Mouse (Mus musculus) adrenal gland, adult 2 months (tissue): Measurements from ENCODE around the gene Kcnip3. TPM values are rescaled to one million over a fixed set of nuclear protein-coding genes. Genes with fewer than 3 reads are reported as not detected.

Experiments
- DNase-seq: peaks from one replicate; pipeline ENCODE4 v3.0.0; 2021
- long read RNA-seq: library from polyadenylated mRNA; stranded (forward); transcript quantifications from one replicate; pipeline ENCODE4 v2.0.0, GENCODE M21; 2021
- polyA plus RNA-seq: library from polyadenylated mRNA; depleted of rRNA; stranded (reverse); fragments of >200 nt; gene quantifications from 2 replicates; pipeline ENCODE4 v1.2.3, GENCODE M21; 2012; rRNA removed
- total RNA-seq, 2 experiments: library from RNA; stranded (reverse); gene quantifications; 2 replicates each; pipeline ENCODE4 v1.2.3; 2021

Gene Kcnip3
- total RNA-seq (1 to 10 TPM; 4.2 to 6.4 TPM), polyA plus RNA-seq (6.4 and 6.9 TPM in 2 replicates)
- long read RNA-seq, partial matches to known transcripts: 3 of 8 reads
- long read RNA-seq, other reads (novel, unspliced or antisense): 0 of 8 reads

GRCm38 (mm10) chr2:127522006-127522441 is at the start of gene Kcnip3:
Gene Kcnip3, minus strand, starts transcription at chr2:127522094.
- peak; percentile 24 for DNase-seq

- DNase-seq: peak; percentile 76
Observed at GRCm38 (mm10) chr2:127559070-127559966, 37.4 kb upstream of the Kcnip3 start.

- DNase-seq: no peak
Observed at GRCm38 (mm10) chr2:127551078-127551477, 29.2 kb upstream of the Kcnip3 start.

- DNase-seq: no peak
Observed at GRCm38 (mm10) chr2:127550446-127550845, 28.6 kb upstream of the Kcnip3 start.

- DNase-seq: no peak
Observed at GRCm38 (mm10) chr2:127549711-127550110, 27.8 kb upstream of the Kcnip3 start.

- DNase-seq: no peak
Observed at GRCm38 (mm10) chr2:127548342-127549074, 26.6 kb upstream of the Kcnip3 start.

GRCm38 (mm10) chr2:127541697-127542096 is 19.8 kb upstream of the Kcnip3 start:
- DNase-seq: no peak

- no peak for DNase-seq
Observed at GRCm38 (mm10) chr2:127541185-127541584, 19.3 kb upstream of the Kcnip3 start, which contains the start of gene Prom2. Gene Prom2, minus strand, starts transcription at chr2:127541467.

GRCm38 (mm10) chr2:127539494-127539893 is 17.6 kb upstream of the Kcnip3 start:
- DNase-seq: no peak

- peak; percentile 75 for DNase-seq
Observed at GRCm38 (mm10) chr2:127537548-127537947, 15.7 kb upstream of the Kcnip3 start.

- no peak for DNase-seq
Observed at GRCm38 (mm10) chr2:127535363-127535762, 13.5 kb upstream of the Kcnip3 start.

GRCm38 (mm10) chr2:127532379-127532778 is 10.5 kb upstream of the Kcnip3 start:
- DNase-seq: no peak

- no peak for DNase-seq
Observed at GRCm38 (mm10) chr2:127531592-127531991, 9.7 kb upstream of the Kcnip3 start.

GRCm38 (mm10) chr2:127530418-127530817 is 8.5 kb upstream of the Kcnip3 start:
- no peak for DNase-seq

GRCm38 (mm10) chr2:127525004-127525775 is 3.3 kb upstream of the Kcnip3 start:
- no peak for DNase-seq

- no peak for DNase-seq
Observed at GRCm38 (mm10) chr2:127523950-127524729, 2.2 kb upstream of the Kcnip3 start.

GRCm38 (mm10) chr2:127521172-127522005 is 505 bp downstream of the Kcnip3 start:
- peak; percentile 7 for DNase-seq

GRCm38 (mm10) chr2:127520123-127520522 is 1.8 kb downstream of the Kcnip3 start:
- DNase-seq: no peak

- DNase-seq: no peak
Observed at GRCm38 (mm10) chr2:127519308-127519707, 2.6 kb downstream of the Kcnip3 start.

- DNase-seq: no peak
Observed at GRCm38 (mm10) chr2:127518831-127519230, 3.1 kb downstream of the Kcnip3 start.
